Mouse (Mus musculus): ENCODE data around the gene Gpd2. TPM values are rescaled to one million over a fixed set of nuclear protein-coding genes. Genes with fewer than 3 reads are reported as not detected.

Gpd2 gene
- polyA plus RNA-seq, 1 experiment from 2014 or later: 16.3 TPM

- WGBS: 89% methylated on average over 4 of the region's 4 CpGs
- DNase-seq (no peak), ATAC-seq (ENCODE audit: insufficient read depth) (no peak)
- Histone ChIP-seq H3K36me3 (ENCODE audit: insufficient read depth) (no peaks in the 10 kb centered on the region), H3K4me3 (ENCODE audit: low read depth, low read length) (no peak overlapping the region), H3K27me3 (ENCODE audit: insufficient read depth, low read length) (no peaks in the 10 kb centered on the region), H3K4me2 (no peak overlapping the region), H3K4me1 (ENCODE audit: insufficient read depth) (no peaks in the 10 kb centered on the region), H3K9me3 (ENCODE audit: low read depth, low read length) (no peaks in the 10 kb centered on the region), H3K27ac (ENCODE audit: low read depth) (no peak overlapping the region), H3K9ac (no peak overlapping the region)
- TF ChIP-seq CTCF (IDR thresholded peaks at IDR 0.05; ENCODE audit: low read depth): no peak
Measured at GRCm38 (mm10) chr2:57395071-57395470, 157.6 kb downstream of the Gpd2 start.

- ATAC-seq (ENCODE audit: insufficient read depth) (no peak), DNase-seq (no peak)
- no peaks in the 10 kb centered on the region for H3K9me3 ChIP-seq (ENCODE audit: low read depth, low read length)
- no peaks in the 10 kb centered on the region for H3K27me3 ChIP-seq (ENCODE audit: insufficient read depth, low read length)
- no peak overlapping the region for H3K4me2 ChIP-seq
- no peaks in the 10 kb centered on the region for H3K36me3 ChIP-seq (ENCODE audit: insufficient read depth)
- no peak for TF ChIP-seq CTCF (IDR thresholded peaks at IDR 0.05; ENCODE audit: low read depth)
- H3K9ac ChIP-seq: no peak overlapping the region
- H3K27ac ChIP-seq (ENCODE audit: low read depth): no peak overlapping the region
- no peaks in the 10 kb centered on the region for H3K4me1 ChIP-seq (ENCODE audit: insufficient read depth)
- WGBS: 90% methylated on average over 13 of the region's 13 CpGs
- no peak overlapping the region for H3K4me3 ChIP-seq (ENCODE audit: low read depth, low read length)
Measured at GRCm38 (mm10) chr2:57396061-57396460, 158.6 kb downstream of the Gpd2 start.

DNA sequence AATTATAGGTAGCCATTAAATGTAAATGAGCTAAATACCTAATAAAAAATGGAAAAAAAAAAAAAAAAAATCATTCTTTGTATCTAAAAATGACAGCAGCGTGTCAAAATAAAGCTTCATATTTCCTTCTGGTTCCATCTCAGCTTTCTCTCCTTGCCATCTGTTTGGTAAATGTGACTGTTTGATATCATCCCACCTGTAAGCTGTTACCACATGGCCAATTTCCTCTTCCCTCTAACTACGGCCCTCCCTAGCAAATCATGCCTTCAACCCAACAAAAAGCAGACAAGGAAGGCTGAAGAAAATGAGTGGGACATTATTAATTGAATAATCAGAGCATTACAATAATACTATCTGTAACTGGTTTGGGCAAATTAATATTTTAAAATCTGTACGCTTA is 160.3 kb downstream of the Gpd2 start:
- 85% methylated on average over 3 of the region's 3 CpGs for WGBS
- no peak overlapping the region for H3K4me2 ChIP-seq
- H3K36me3 ChIP-seq (ENCODE audit: insufficient read depth): no peaks in the 10 kb centered on the region
- no peak overlapping the region for H3K9ac ChIP-seq
- DNase-seq (no peak), ATAC-seq (ENCODE audit: insufficient read depth) (no peak)
- no peak overlapping the region for H3K27ac ChIP-seq (ENCODE audit: low read depth)
- H3K4me1 ChIP-seq (ENCODE audit: insufficient read depth): no peaks in the 10 kb centered on the region
- H3K9me3 ChIP-seq (ENCODE audit: low read depth, low read length): no peaks in the 10 kb centered on the region
- no peak overlapping the region for H3K4me3 ChIP-seq (ENCODE audit: low read depth, low read length)
- TF ChIP-seq CTCF (IDR thresholded peaks at IDR 0.05; ENCODE audit: low read depth): no peak
- no peaks in the 10 kb centered on the region for H3K27me3 ChIP-seq (ENCODE audit: insufficient read depth, low read length)

DNA sequence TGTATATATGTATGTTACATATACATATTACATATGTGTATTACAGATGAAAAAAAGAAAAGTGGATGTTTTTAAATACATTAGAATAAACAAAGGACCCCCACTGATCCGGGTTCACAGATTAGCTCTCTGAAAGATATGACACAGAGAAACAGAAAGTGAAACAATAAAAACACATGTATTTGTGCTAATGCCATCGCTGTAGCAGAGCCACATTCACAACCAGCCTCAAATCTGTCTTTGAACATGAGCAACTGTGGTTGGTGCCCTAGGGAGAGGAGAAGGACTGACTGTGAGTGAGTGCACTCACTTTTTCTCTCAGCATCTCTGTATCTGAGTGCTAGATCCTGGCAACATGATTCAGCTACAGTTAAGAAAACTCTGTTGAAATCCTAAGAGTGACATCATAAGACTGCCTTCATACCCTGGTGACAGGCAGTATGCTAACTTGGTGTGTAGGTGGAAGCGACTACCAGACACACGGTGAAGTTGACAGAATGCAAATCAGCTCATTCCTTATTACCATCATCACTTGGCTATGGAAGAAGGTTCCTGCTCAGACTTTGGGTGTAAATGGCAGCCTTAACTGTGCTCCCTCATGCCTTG is 170.1 kb downstream of the Gpd2 start:
- TF ChIP-seq CTCF (IDR thresholded peaks at IDR 0.05; ENCODE audit: low read depth): no peak
- Histone ChIP-seq H3K9ac (no peak overlapping the region), H3K27me3 (ENCODE audit: insufficient read depth, low read length) (no peaks in the 10 kb centered on the region), H3K36me3 (ENCODE audit: insufficient read depth) (no peaks in the 10 kb centered on the region), H3K9me3 (ENCODE audit: low read depth, low read length) (no peaks in the 10 kb centered on the region), H3K27ac (ENCODE audit: low read depth) (no peak overlapping the region), H3K4me2 (no peak overlapping the region), H3K4me1 (ENCODE audit: insufficient read depth) (no peaks in the 10 kb centered on the region), H3K4me3 (ENCODE audit: low read depth, low read length) (no peak overlapping the region)
- WGBS: 74% methylated on average over 4 of the region's 4 CpGs
- ATAC-seq (ENCODE audit: insufficient read depth): no peak
- no peak for DNase-seq

GRCm38 (mm10) chr2:57408413-57408812 is 171.0 kb downstream of the Gpd2 start:
- Histone ChIP-seq H3K4me2 (no peak overlapping the region), H3K27ac (ENCODE audit: low read depth) (no peak overlapping the region), H3K4me3 (ENCODE audit: low read depth, low read length) (no peak overlapping the region), H3K36me3 (ENCODE audit: insufficient read depth) (no peaks in the 10 kb centered on the region), H3K27me3 (ENCODE audit: insufficient read depth, low read length) (no peaks in the 10 kb centered on the region), H3K4me1 (ENCODE audit: insufficient read depth) (no peaks in the 10 kb centered on the region), H3K9me3 (ENCODE audit: low read depth, low read length) (no peaks in the 10 kb centered on the region), H3K9ac (no peak overlapping the region)
- TF ChIP-seq CTCF (IDR thresholded peaks at IDR 0.05; ENCODE audit: low read depth): no peak
- no peak for ATAC-seq (ENCODE audit: insufficient read depth)
- 77% methylated on average over 4 of the region's 4 CpGs for WGBS
- no peak for DNase-seq

DNA sequence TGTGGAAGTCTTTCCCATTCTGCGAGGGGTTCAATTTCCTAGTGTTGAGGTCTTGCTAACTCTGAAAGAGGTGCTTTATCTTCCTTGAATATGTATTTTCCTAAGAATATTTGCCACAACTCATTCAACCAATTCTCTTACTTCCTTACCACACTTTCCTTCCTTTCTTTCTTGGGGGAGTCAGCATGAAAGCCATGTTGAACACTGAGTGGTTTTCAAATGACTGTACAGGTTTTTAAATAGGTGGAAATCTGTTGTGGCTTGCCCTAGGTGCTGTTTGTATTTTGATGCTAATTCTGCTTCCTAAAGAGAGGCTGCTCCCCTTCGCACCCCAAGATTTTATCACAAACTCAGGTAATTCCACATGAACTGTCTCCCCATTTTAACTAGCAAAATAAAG is 174.1 kb downstream of the Gpd2 start:
- WGBS: 87% methylated on average over 2 of the region's 2 CpGs
- H3K27me3 ChIP-seq (ENCODE audit: insufficient read depth, low read length): no peaks in the 10 kb centered on the region
- ATAC-seq (ENCODE audit: insufficient read depth) (no peak), DNase-seq (no peak)
- H3K9ac ChIP-seq: no peak overlapping the region
- H3K4me3 ChIP-seq (ENCODE audit: low read depth, low read length): no peak overlapping the region
- no peaks in the 10 kb centered on the region for H3K9me3 ChIP-seq (ENCODE audit: low read depth, low read length)
- no peak overlapping the region for H3K4me2 ChIP-seq
- H3K4me1 ChIP-seq (ENCODE audit: insufficient read depth): no peaks in the 10 kb centered on the region
- no peaks in the 10 kb centered on the region for H3K36me3 ChIP-seq (ENCODE audit: insufficient read depth)
- H3K27ac ChIP-seq (ENCODE audit: low read depth): no peak overlapping the region
- no peak for TF ChIP-seq CTCF (IDR thresholded peaks at IDR 0.05; ENCODE audit: low read depth)

- no peak overlapping the region for H3K4me2 ChIP-seq
- ATAC-seq (ENCODE audit: insufficient read depth) (no peak), DNase-seq (no peak)
- H3K4me1 ChIP-seq (ENCODE audit: insufficient read depth): no peaks in the 10 kb centered on the region
- no peak overlapping the region for H3K27ac ChIP-seq (ENCODE audit: low read depth)
- no peak overlapping the region for H3K4me3 ChIP-seq (ENCODE audit: low read depth, low read length)
- WGBS: 75% methylated on average over 9 of the region's 9 CpGs
- H3K27me3 ChIP-seq (ENCODE audit: insufficient read depth, low read length): no peaks in the 10 kb centered on the region
- no peaks in the 10 kb centered on the region for H3K9me3 ChIP-seq (ENCODE audit: low read depth, low read length)
- H3K36me3 ChIP-seq (ENCODE audit: insufficient read depth): no peaks in the 10 kb centered on the region
- H3K9ac ChIP-seq: no peak overlapping the region
- TF ChIP-seq CTCF (IDR thresholded peaks at IDR 0.05; ENCODE audit: low read depth): no peak
Measured at GRCm38 (mm10) chr2:57414550-57415160, 177.2 kb downstream of the Gpd2 start.
